Mouse (Mus musculus): Measurements from ENCODE around the gene Calhm2.
A peak's percentile ranks its signal among the peaks of the same experiment; 100 is the strongest.

DNA sequence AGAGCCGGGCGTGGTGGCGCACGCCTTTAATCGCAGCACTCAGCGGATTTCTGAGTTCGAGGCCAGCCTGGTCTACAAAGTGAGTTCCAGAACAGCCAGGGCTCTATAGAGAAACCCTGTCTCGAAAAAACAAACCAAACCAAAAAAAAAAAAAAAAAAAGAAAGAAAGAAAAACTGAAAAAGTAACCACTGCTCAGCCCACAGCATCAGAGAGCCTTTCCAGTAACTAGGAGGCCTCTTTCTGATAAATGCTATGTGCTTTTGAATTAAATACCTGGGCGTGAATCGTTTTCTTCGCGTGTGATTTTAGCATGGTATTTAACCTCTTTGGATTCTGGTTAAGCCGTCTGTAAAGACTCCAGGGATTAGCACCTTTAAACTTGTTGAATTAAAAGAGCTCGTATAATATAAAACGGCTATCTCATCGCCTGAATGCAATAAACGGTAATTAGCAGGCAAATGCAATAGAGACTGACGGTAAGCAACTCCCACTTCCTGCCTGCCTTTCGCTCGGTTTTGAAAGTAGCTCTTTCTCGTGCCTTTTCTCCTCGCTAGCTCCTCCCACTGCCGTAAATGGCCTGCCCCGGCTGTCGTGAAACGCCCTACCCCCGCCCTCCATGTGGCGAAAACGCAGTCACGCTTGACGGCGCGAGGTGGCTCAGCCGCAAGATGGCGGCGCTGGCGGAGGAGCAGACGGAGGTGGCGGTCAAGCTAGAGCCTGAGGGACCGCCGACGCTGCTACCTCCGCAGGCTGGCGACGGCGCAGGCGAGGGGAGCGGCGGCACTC is 70.8 kb downstream of the Calhm2 start, which contains the start of gene Taf5:
- no peak for TF ChIP-seq CTCF (IDR thresholded peaks at IDR 0.05; ENCODE audit: insufficient read depth, low read depth, low read length)
- TF ChIP-seq POLR2A (IDR thresholded peaks at IDR 0.05; ENCODE audit: insufficient read depth, low read depth, low read length), result peak; percentile 97
